Mouse (Mus musculus) fat pad, adult 2 months (tissue): ENCODE results near the gene Slc5a4a.

Experiments
- DNase-seq: peaks from one replicate; pipeline ENCODE4 v3.0.0-alpha.2; 2011; ENCODE audit warnings: low read depth, low spot score; ENCODE audit errors: extremely low read depth

Gene Slc5a4a

DNA sequence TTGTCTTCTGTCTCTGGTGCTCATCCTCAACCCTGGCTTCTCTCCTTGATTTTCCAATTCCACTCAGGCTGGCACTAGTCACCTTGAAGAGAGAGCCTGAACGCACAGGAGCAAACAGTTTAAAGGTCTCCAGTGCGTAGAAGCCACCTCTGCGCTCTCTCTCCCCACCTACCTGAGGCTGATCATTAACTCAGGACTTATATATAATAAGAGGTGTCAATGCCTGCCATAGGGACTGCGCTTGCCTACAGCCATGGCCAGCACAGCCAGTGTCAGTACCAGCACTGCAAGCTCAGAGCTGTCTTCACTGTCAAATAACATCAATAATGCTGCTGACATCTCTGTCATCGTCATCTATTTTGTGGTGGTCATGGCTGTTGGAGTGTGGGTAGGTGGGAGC is at the start of gene Slc5a4a:
Slc5a4a (plus strand) TSS at position 174 of the 400 bp plus-strand sequence.
- no peak for DNase-seq

DNA sequence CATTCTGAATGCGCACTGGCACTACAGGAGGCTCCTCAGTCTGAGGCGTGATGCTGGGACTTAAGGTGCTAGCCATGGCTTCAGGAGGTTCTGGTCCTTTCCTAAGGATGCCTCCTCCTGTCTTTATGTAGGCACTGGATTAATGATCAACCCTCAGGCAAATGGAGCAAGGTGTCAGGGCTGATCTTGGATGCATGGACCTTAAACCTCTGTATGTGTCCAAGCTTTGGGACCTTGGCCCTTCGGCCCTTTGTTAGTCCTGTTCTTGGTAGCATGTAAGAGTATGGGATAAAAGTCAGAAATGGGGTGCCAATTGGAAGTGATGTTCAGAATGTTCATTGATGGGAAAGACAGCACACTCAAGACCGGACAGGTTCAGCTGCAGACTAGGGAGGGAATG is 36.4 kb upstream of the Slc5a4a start, which contains the start of gene Slc5a4b:
Slc5a4b (minus strand) TSS at position 101 of the 400 bp plus-strand sequence.
- no peak for DNase-seq

DNA sequence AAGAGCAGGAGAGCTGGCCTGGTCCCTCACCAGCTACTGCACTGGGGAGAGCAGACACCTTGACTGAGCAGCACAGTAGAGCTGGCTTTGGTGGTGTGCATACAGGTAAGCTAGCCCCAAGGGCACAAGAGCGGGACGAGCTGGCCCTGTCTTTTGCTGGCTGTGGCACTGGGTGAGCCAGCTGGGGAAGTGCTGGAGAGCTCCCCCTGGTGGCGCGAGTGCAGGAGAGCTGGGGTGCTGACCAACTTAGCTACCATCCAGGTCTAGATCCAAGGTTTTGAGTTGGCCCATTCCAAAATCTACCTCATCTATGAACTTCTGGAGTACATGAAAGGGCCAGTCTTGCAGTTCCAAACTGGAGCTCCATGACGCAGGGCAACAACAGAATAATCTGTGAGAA is 29.3 kb upstream of the Slc5a4a start:
- DNase-seq = no peak

DNA sequence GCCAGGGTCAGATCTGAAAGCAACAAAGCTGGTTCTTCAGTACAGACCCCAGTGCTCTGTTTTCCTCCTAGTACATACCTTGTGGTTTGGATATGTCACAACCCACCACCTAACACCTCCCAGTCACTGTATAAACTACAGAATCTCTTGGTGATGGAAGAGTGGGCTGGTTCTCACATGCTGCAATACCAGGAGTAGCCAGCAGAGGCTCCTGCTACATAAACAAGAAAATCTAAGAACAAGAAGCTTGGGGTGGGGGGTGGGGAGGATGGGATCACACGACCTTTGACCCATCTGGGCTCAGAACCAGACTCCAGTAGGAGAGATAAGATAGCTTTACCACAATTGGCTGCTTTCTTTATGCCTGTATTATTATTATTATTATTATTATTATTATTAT is 28.5 kb upstream of the Slc5a4a start:
- no peak for DNase-seq

DNA sequence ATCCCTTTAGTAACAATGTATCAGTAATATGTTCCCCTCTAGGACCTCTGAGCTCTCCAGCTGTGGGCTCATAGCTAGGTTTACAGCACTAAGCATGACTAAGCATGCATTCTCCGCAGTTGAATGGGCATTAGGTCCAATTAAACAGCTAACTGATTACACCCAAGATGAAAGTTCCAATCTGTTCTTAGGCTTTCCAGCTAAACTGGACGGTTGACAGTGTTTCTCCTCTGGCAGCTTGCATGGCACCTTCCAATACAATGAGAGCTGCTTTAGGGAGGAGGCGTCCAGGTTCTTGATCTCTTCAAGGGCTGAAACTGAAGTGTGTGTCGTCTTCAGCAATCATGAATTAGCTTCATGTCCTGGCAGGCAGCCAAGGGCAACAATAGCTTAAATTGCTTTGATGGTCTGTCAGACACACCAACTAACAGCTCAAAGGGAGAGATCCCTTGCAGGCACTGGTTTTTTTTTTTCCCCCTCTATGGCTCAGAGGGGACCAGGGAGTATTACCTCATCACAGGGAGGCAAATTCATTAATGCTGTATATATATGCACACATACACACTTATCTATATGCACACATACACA is 27.0 kb upstream of the Slc5a4a start:
- DNase-seq = no peak

DNA sequence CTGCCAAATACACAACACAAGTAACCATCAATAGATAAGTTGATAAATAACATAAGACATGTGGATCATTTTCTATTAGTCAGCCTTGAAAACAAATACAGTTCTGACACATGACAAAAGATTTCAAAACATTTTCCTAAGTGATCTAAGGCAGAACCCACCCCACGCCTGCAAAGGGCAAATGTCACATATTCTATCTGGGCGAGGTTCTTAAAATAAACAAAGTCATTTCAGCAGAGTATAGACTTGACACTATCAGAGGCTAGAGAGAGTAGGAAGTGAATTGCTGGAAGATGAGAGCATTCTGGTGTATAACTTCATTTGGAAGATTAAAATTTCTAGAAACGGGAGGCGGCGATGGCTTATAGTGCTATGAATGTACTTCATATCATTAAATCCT is 25.8 kb upstream of the Slc5a4a start:
- no peak for DNase-seq

DNA sequence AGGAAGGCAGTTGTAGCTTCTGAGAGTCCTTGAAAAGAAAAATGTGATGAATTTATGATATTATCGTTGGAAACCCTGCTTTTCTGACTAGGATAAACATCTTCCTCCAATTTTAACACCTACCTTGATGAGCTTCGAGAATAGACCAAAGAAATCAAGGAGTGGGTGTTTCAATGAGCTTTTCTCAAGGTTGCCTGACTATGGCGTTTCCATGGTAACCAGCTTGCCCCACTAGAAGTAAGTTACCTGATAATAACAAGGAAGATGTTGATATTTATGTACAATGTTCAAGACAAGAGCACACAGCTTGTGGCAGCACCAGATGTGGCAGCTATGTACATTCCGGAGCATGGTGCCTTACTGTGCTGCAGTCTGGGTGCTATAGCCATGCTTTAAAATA is 14.7 kb upstream of the Slc5a4a start:
- DNase-seq = no peak

DNA sequence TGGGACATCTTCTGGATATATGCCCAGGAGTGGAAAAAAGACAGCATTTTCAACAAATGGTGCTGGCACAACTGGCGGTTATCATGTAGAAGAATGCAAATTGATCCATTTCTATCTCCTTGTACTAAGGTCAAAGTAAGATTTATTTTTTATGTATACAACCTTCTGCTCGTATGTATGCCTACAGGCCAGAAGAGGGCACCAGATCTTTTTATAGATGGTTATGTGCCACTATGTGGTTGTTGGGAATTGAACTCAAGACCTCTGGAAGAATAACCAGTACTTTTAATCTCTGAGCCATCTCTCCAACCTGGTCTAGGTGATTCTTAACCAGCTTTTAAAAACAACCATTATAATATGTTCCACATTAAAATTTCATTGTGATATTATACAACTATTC is 10.9 kb upstream of the Slc5a4a start:
- no peak for DNase-seq

DNA sequence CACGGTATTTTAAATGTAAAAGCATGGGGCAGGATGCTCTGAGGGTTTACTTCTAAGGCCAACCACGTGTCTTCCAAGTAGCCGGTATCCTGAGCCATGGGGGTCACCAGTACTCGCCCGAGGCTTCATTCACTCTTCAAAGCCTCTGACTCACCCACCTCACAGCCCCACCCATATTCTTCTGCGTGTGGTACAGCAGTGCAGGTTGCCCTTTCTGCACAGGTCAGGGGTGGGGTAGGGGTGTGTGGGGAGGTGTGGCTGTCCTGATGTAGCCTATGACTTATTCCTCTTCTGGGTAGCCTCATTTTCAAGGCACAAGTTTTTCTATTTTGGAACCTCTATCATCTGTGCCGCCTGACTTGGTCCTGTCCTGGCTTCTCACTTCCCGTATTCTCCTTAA is 405 bp upstream of the Slc5a4a start:
- no peak for DNase-seq

DNA sequence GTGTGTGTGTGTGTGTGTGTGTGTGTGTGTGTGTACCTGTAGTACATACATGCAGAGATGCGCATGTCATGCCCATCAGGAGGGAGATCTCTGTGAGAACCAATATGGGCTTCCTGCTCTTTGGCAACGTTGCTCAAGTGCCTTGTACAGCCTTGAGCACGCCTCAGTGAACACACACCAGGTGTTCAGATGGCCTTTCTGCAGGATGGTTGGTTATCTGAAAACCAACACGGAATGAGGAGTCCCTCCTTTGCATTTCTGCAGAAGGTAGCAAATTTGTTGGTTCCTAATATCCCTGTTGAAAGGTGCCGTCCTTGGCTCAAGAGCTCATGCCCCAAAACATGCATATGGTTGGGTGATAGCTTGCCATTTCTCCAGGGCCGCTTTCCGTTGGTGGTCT is 8.7 kb downstream of the Slc5a4a start:
- DNase-seq = no peak

DNA sequence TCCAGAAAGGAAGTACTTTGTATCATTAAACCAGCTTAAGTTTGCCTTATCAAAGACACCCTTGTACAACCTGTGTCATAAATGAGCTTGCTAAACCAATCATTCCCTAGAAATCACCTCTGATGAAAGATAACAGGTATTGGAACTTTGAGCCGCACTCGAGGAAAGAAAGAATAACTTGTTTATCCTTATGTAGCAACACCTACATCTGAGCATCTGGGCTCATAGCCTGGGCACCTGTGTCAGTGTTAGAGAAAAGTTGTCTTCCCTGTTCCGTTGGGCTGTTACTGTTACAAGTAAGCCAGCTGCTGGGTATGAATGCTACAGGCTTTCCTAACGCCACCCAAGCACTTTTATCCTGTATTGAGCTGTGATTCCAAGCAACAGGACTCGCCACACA is 10.3 kb downstream of the Slc5a4a start:
- DNase-seq = no peak

DNA sequence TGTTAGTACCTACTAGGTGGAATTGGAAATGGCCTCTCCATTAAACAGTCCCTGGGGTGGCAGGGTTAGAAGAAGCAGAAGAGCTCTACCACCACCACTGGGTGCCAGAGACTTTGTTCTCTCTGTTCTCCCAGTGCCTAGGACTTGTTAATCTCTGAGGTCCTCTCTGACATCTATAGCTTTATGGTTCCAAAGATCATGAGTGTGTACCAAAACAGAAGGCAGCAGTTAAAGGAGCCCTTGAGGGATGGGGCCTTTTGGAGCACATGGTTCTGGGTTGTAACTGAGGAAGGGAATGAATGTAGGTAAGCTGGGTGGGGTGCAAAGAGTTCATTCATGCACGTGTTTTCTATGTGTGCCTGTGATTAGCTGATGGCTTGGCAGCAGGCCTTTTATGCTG is 10.8 kb downstream of the Slc5a4a start:
- DNase-seq = no peak

DNA sequence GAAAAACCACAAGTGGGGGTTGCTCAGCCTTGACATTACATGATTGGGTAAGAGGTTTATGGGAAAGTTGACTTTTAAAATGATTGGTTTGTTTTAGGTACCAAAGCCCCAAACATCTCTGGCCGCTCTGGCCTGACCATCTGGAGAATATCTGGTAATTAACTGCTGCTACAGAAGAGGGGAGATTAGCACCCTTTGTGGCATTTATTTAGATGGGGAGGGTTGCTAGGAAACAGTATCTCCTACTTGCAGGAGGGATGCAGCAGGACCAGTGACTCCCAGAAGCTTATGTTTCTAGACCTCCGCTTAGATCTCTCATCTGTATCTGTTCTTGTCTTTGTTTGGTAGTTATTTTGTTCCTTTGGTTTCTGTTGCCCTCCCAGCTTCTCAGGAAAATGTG is 27.6 kb downstream of the Slc5a4a start:
- no peak for DNase-seq

DNA sequence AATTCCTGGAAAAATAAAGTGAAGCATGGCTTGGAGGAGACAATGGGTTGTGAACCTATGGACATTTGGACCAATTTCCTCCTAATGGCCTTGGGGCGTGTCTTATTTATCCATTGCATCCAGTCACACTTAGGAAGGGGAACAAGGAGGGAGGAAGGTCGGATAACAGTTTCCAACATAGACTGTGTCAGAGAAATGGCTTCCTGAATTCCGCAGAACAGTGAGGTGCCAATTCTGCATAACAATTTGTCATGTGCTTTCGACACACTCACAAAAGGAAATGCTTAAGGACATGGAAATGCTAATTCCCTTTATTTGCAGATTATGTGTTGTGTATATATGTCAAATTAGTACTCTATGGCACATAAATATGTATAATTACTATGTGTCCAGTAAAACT is 38.0 kb downstream of the Slc5a4a start:
- DNase-seq = no peak

DNA sequence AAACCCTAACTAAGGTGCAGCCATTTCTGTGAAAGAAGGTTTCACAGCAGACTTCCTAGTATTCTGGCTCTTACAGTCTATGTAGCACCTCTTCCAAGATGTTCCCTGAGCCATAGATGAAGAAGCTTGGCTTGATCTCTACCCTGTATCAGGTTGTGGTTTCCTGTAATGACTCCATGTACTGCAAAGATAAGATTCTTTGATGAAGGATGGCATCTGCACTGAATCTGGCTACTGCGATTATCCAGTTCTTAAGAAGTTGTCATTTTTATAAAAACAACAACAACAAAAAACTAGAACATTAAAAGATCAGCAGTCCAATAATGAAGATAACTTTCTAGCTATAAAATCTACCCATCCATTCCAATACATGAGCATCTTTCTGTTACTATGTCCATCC is 40.8 kb downstream of the Slc5a4a start:
- DNase-seq = no peak

DNA sequence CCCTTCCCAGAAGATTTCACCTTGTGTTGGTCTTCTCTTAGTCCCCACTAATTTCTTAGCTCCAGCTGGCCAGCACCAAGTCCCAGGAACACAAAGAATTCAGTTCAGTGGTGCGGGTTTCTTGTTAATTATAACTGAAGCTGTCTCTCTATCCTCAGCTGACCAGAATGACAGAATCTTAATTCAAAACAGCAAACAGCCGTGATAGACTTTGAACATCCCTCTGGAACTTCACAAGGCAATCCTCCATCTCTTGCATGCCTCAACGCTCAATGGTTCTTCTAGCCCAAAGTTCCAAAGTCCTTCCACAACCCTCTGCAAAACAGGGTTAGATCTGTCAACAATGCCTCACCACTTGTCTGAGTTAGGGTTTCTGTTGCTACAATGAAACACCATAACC is 54.2 kb downstream of the Slc5a4a start:
- DNase-seq = no peak

DNA sequence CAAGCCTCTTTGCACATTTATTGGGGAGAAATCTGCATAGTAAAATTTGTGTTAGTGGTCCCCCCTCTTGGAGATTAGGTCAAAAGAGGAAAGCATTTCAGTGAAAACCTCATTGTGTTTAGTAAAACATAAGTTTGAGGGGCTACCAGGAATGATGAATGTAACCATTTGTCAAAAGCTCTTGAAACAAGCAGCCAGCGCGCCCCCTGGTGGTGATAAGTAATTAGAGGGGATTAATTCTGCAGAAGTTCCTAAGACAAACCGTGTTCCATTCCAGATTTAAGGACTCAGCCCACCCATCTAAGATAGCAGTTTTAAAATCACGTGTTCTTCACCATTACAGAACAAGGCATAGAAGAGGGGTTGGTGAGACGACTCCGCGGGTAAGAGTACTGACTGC is 54.7 kb downstream of the Slc5a4a start:
- DNase-seq = no peak

DNA sequence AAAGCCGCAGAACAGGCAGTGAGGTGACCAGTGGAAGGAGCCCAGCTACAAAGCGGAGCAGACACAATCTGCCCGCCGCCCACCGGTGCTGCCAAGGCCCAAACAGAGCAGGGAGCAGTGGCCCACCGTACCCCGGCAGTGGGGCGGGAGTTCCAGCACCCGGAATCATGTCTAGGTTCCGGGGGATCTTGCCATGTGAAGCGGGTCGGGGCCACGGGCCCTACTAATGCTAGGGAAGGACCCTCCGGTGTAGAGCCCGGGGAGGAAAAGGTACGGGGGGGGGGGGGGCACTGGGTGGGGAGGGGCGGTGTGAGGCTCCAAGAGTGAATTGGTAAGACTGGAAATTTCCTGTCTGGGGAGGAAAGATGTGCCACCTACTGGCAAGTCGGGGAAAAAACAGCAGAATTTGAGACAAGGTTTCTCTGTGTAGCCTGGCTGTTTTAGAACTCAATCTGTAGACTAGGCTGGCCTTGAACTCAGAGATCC is 56.6 kb downstream of the Slc5a4a start:
- DNase-seq = no peak

DNA sequence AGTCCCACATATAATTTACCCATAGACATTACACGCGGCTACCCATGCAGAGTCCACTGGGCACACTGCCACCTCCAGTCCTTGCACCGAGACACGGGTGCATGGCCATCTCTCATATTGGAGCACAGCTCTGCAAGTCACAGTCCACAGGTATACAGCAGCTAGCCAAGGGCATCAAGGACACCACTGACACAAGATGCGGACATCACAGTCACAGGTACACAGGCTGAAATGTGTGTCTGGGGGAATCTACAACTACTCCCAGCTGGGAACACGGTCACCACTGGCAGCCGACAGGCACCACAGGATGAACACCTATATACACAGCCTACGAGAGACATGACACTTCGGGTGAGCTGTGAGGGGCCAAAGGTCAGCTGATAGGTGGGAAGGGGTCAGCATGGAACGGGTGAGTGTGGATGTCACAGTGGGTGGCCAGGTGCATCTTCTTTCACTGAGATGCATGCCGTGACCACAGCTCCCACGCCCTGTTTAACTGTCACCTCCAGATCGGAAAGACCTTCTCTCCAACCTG is 60.1 kb downstream of the Slc5a4a start:
- DNase-seq = no peak

DNA sequence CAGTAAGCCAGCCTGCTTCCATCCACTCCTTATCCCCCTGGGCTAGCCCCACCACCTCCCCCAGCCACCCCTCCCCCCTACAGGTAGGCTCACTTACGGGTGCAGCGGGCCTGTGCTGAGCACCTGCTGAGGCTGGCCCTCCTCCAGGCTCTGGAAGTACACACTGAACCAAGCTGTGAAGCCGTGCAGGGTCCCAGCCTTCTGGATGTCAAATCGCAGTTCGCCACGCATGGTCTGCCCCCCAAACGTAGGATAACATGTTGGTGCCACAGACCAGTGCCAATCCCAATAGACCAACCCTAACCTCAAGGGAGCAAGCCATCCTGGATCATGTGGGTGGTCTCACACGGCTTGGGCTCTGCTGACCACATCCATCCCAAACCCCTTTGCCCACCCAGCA is 62.0 kb downstream of the Slc5a4a start:
- no peak for DNase-seq

DNA sequence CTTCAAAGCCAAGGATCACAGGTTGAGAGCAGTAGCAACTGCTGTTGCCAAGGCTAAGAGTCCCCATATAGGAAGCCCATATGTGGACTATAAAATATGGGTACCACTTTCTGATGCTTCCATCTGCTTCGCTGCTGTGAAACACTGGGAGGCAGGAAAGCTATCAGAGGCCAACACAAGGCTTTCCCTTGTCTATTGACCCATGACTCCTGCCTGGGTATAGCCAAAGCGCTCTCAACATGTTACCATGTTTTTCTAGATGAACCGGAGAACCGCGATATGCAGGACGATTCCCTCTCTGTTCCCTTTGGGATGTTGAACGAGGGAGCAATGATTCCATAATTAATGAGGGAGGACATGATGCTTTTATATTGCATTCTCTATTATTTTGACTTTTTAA is 63.6 kb downstream of the Slc5a4a start:
- DNase-seq = no peak

DNA sequence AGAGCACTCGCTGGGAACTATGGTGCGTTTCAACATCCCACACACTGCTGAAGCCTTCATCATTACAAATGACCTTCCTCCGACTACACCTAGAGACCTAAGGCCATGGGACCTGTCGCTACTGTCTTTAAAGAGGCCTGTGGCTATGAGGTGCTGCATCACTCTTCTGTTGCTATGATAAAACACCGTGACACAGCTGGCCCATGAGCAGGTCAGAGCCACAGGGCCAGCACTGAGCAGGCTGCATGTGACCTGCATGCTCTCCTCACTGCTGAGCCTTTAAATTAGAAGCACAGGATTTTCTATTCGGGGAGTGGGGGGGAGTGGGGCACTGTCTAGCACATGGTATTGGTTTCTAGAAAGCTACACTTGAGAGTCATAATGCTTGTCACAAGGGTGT is 64.9 kb downstream of the Slc5a4a start:
- DNase-seq = no peak

DNA sequence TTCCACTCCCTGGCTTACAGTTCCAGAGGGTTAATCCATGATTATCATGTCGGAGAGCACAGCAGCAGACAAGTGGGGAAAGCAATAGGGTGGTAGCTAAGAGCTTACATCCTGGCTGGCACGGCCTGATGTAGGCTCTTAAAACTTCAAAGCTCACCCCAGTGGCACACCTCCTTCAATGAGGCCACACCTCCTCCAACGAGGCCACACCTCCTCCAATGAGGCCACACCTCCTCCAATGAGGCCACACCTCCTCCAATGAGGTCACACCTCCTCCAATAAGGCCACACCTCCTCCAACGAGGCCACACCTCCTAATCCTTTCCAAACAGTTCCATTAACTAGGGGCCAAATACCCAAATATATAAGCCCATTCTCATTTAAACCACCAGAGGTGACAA is 66.9 kb downstream of the Slc5a4a start:
- DNase-seq = no peak
